Mouse (Mus musculus) olfactory bulb, adult 2 months (tissue): ENCODE measurements around the gene Colgalt1.

Experiments
- CTCF ChIP-seq: fragments of 200-500 bp; IDR thresholded peaks from 2 replicates; pipeline ENCODE4 v1.5.1; 2012; ENCODE audit warnings: low read depth, mild to moderate bottlenecking, low read length, moderate library complexity; ENCODE audit not compliant: insufficient read depth
- POLR2A ChIP-seq: fragments of 200-500 bp; IDR thresholded peaks from 2 replicates; pipeline ENCODE4 v1.6.1; 2012; ENCODE audit warnings: mild to moderate bottlenecking, low read depth, low read length, moderate library complexity; ENCODE audit not compliant: insufficient read depth

GRCm38 (mm10) chr8:71657816-71658215 lies 47.0 kb downstream of the Colgalt1 start:
- TF ChIP-seq CTCF = no peak
- TF ChIP-seq POLR2A = no peak
